In genomic region chr10:21087614-21088232, GRCm38 (mm10) we compare ENCODE assay signal across 14 mouse cellular contexts.
"Had no signal": no experiment of that assay in that cellular context is flagged by ENCODE, and none has a peak within 500 bp of the region (broad histone marks: within the 10 kb centered on the region; RNA-seq: fewer than 3 reads in every experiment).

No protein-coding gene starts in this region.

- DNase-seq: kidney, adult 18-20 months; kidney, postnatal 10 days; kidney, postnatal 4 days; lung, adult 18-20 months; lung, postnatal 36 days; right cerebral cortex, postnatal 4 days; spleen, adult 18-20 months; thymus, adult 18-20 months; thymus, postnatal 14 days had no signal

- H3K27ac ChIP-seq: layer of hippocampus, adult 2 months; limb, embryonic 13.5 days; liver, embryonic 14.5 days; midbrain, embryonic 13.5 days had no signal

- ATAC-seq: midbrain, embryonic 13.5 days had no signal

- H3K36me3 ChIP-seq: limb, embryonic 13.5 days; midbrain, embryonic 13.5 days had no signal

- H3K9ac ChIP-seq: limb, embryonic 13.5 days; liver, embryonic 14.5 days; midbrain, embryonic 13.5 days had no signal

- H3K9me3 ChIP-seq: limb, embryonic 13.5 days had no signal

- H3K4me2 ChIP-seq: limb, embryonic 13.5 days; midbrain, embryonic 13.5 days had no signal

- H3K27me3 ChIP-seq: limb, embryonic 13.5 days had no signal

- H3K4me3 ChIP-seq: layer of hippocampus, adult 2 months; limb, embryonic 13.5 days; midbrain, embryonic 13.5 days; myocyte had no signal
